Mouse (Mus musculus) liver, postnatal 0 days (tissue): ENCODE measurements at regions not wholly inside any gene's neighbourhood (a gene's known extent, or its start where the extent isn't known, plus 50 kb on each side); places are given as distances from the start of the nearest gene placed in this dataset.

ENCODE experiments used
- CTCF ChIP-seq: sonication (generic); IDR thresholded peaks from 2 replicates; pipeline ENCODE4 v1.5.1; 2016; ENCODE audit warnings: antibody characterized with exemption, low read depth
- EP300 ChIP-seq: IDR thresholded peaks from 2 replicates; pipeline ENCODE4 v1.6.1; 2016; ENCODE audit warnings: antibody characterized with exemption, low read depth, mild to moderate bottlenecking

DNA sequence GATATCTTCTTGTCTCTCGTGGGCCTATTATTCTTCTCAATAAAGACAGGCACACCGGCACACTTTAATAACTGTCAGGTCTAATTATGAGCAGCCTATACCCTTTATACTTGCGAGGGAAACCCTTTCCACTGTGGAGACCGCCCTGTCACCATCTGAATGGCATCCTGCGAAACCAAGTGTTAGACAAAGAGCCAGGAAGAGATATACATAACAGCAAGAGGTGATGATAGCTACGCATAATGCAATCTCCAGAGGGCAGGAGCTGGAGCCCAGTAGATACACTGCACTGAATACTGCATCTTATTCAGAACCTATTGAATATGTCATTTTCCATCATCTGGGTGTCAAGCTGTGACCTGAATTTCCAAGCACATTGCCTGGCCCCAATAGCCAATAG is 187.7 kb downstream of the Kit start:
- TF ChIP-seq CTCF (no peak), EP300 (no peak)
